Mouse (Mus musculus): ENCODE measurements around the gene Chst10. TPM values are rescaled to one million over a fixed set of nuclear protein-coding genes. Genes with fewer than 3 reads are reported as not detected.

Gene Chst10
- polyA plus RNA-seq, 1 experiment from 2014 or later = 3.9 TPM

DNA sequence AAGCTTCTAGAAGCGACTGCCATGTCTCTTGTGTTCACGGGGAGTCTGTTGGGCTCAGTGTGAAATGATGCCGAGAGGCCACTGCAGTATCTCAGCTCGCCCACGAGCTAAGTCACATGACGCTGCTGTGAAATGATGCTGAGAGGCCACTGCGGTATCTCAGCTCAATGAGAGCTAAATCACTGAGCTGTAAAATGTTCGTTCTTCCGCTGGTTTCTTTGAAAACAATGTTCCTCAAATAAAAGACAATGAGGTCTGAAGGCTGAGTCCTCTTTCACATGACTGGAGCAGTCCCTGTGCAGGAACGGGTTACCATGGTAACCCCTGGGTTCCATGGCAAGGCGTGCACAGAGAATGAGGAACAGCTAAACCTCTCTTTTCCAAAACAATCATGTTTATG, 50.0 kb downstream of the Chst10 start:
- H3K9me3 ChIP-seq (replicated peaks; ENCODE audit: low read length) = no peaks in the 10 kb centered on the region
- DNase-seq (ENCODE audit: low spot score) = no peak
- H3K4me1 ChIP-seq (replicated peaks; ENCODE audit: insufficient read depth, low read length) = no peaks in the 10 kb centered on the region
- no peak overlapping the region for H3K4me2 ChIP-seq (ENCODE audit: low read length)
- no peaks in the 10 kb centered on the region for H3K36me3 ChIP-seq (ENCODE audit: insufficient read depth, low read length)
- TF ChIP-seq CTCF (IDR thresholded peaks at IDR 0.05; ENCODE audit: low read depth) = no peak
- no peaks in the 10 kb centered on the region for H3K27me3 ChIP-seq (ENCODE audit: insufficient read depth, low read length)
- no peak overlapping the region for H3K4me3 ChIP-seq (replicated peaks; ENCODE audit: low read depth, low read length)
- 39% methylated on average over 11 of the region's 11 CpGs for WGBS
- H3K27ac ChIP-seq = no peak overlapping the region
- no peak overlapping the region for H3K9ac ChIP-seq (ENCODE audit: low read depth, low read length)
- ATAC-seq (replicated peaks; ENCODE audit: low FRiP score, low read depth) = no peak

DNA sequence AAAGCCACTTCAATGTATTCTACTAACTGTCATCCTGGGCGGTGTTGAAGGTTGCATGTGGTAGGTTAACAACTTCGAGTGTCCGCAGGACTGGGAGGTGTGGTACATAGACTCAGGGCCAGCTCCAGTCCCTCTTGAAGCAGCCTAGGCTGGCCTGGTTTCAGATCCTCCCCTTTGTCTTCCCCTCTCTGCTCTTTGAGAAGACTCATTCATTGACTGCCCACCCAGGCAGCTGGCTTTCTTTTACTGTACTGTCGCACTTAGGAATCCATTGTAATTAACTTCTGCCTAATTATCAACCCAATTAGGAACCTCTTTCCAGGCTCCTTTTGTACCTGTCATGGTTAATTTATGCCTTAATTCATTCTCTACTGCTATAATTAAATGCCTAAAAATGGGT, 54.7 kb downstream of the Chst10 start:
- no peak for TF ChIP-seq CTCF (IDR thresholded peaks at IDR 0.05; ENCODE audit: low read depth)
- Histone ChIP-seq H3K4me1 (replicated peaks; ENCODE audit: insufficient read depth, low read length) (no peaks in the 10 kb centered on the region), H3K4me2 (ENCODE audit: low read length) (no peak overlapping the region), H3K9me3 (replicated peaks; ENCODE audit: low read length) (no peaks in the 10 kb centered on the region), H3K27ac (no peak overlapping the region), H3K4me3 (replicated peaks; ENCODE audit: low read depth, low read length) (no peak overlapping the region), H3K36me3 (ENCODE audit: insufficient read depth, low read length) (no peaks in the 10 kb centered on the region), H3K27me3 (ENCODE audit: insufficient read depth, low read length) (no peaks in the 10 kb centered on the region), H3K9ac (ENCODE audit: low read depth, low read length) (no peak overlapping the region)
- no peak for ATAC-seq (replicated peaks; ENCODE audit: low FRiP score, low read depth)
- WGBS = 59% methylated on average over 4 of the region's 4 CpGs
- DNase-seq (ENCODE audit: low spot score) = no peak

DNA sequence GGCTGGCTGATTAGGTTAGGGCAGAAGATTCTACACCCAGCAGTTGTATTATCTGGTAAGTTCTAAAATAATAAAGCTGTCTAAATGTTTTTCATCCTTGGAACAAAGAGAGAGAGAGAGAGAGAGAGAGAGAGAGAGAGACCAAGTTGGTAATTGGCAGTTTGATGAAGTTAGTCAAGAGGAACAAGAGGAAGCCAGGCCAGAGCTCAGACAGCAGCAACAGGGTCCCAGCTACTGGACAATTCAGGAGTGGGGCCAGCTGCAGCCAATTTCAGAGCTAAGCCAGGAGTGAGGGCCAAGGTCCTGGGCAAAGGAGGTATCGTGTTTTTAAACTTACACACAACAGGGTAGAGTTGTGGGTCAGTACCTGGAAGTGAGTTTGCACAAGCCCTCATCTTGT, 55.1 kb downstream of the Chst10 start:
- ATAC-seq (replicated peaks; ENCODE audit: low FRiP score, low read depth) = no peak
- H3K4me2 ChIP-seq (ENCODE audit: low read length) = no peak overlapping the region
- no peak for TF ChIP-seq CTCF (IDR thresholded peaks at IDR 0.05; ENCODE audit: low read depth)
- DNase-seq (ENCODE audit: low spot score) = no peak
- no peaks in the 10 kb centered on the region for H3K27me3 ChIP-seq (ENCODE audit: insufficient read depth, low read length)
- no peak overlapping the region for H3K4me3 ChIP-seq (replicated peaks; ENCODE audit: low read depth, low read length)
- WGBS = 80% methylated on average over 1 of the region's 1 CpGs
- H3K27ac ChIP-seq = no peak overlapping the region
- no peaks in the 10 kb centered on the region for H3K36me3 ChIP-seq (ENCODE audit: insufficient read depth, low read length)
- H3K4me1 ChIP-seq (replicated peaks; ENCODE audit: insufficient read depth, low read length) = no peaks in the 10 kb centered on the region
- no peaks in the 10 kb centered on the region for H3K9me3 ChIP-seq (replicated peaks; ENCODE audit: low read length)
- no peak overlapping the region for H3K9ac ChIP-seq (ENCODE audit: low read depth, low read length)

DNA sequence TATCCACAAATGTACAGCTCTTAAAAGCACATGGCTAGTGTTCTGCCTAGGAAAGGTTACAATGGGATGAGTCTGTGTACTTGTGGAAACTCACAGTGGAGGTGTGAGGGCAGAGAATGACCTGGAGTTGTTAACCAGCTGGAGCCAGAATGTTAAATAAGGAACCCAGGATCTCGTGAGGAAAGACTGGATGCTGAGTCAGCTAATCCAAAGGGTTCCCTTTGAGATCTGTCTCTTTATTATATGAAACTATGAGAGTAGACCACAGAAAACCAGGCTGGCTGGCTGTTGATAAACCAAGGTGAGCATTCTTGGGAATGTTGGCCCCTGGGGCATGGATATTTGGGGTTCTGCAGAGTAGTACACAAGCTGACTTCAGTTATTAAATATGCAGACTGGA, 58.0 kb downstream of the Chst10 start:
- Histone ChIP-seq H3K4me3 (replicated peaks; ENCODE audit: low read depth, low read length) (no peak overlapping the region), H3K27me3 (ENCODE audit: insufficient read depth, low read length) (0 out of 2 replicates have a peak, but pooled peaks cover 8% of the 10 kb centered on the region), H3K27ac (no peak overlapping the region), H3K4me2 (ENCODE audit: low read length) (no peak overlapping the region), H3K4me1 (replicated peaks; ENCODE audit: insufficient read depth, low read length) (peaks cover 5% of the 10 kb centered on the region; the same call in 1 of the 2 replicates), H3K9ac (ENCODE audit: low read depth, low read length) (no peak overlapping the region), H3K9me3 (replicated peaks; ENCODE audit: low read length) (no peaks in the 10 kb centered on the region), H3K36me3 (ENCODE audit: insufficient read depth, low read length) (no peaks in the 10 kb centered on the region)
- no peak for ATAC-seq (replicated peaks; ENCODE audit: low FRiP score, low read depth)
- WGBS = 31% methylated on average over 1 of the region's 1 CpGs
- no peak for DNase-seq (ENCODE audit: low spot score)
- no peak for TF ChIP-seq CTCF (IDR thresholded peaks at IDR 0.05; ENCODE audit: low read depth)

DNA sequence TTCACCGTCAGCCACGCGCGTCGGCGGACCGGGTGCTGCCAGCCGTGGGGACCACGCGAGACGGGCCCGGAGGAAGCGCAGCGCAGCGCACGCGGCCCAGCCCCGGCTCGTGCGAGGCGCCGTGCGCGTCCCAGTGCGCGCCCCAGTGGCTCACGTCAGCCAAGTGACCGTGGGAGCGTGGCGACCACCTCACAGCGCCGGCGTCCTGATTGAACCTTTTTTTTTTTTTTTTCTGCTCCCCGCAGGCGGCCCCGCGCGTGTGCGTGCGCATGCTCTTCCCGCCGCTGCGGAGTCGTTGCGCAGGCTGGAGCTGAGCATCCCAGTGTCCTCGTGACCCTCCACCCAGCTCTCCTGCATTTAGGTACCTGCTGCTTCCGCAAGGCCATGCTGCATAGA, 61.5 kb downstream of the Chst10 start, which contains the start of gene Lonrf2:
Lonrf2 (minus strand) TSS at position 235 of the 396 bp plus-strand sequence.
- Histone ChIP-seq H3K4me3 (replicated peaks; ENCODE audit: low read depth, low read length) (peak within 1 kb of the TSS; percentile 59), H3K4me1 (replicated peaks; ENCODE audit: insufficient read depth, low read length) (peaks cover 5% of the 10 kb centered on the region; the same call in 1 of the 2 replicates), H3K27me3 (ENCODE audit: insufficient read depth, low read length) (0 out of 2 replicates have a peak, but pooled peaks cover 8% of the 10 kb centered on the region), H3K27ac (no peak within 1 kb of the TSS), H3K36me3 (ENCODE audit: insufficient read depth, low read length) (no peaks in the 10 kb centered on the region), H3K9ac (ENCODE audit: low read depth, low read length) (peak within 1 kb of the TSS; percentile 65), H3K4me2 (ENCODE audit: low read length) (peak within 1 kb of the TSS; percentile 98), H3K9me3 (replicated peaks; ENCODE audit: low read length) (no peaks in the 10 kb centered on the region)
- 2% methylated on average over 33 of the region's 47 CpGs for WGBS
- peak; percentile 13 for DNase-seq (ENCODE audit: low spot score)
- ATAC-seq (replicated peaks; ENCODE audit: low FRiP score, low read depth) = peak; percentile 65; the same call in 1 of the 2 replicates
- TF ChIP-seq CTCF (IDR thresholded peaks at IDR 0.05; ENCODE audit: low read depth) = no peak

- peak; percentile 46 for DNase-seq (ENCODE audit: low spot score)
- peak overlapping the region; percentile 98 for H3K4me2 ChIP-seq (ENCODE audit: low read length)
- H3K4me3 ChIP-seq (replicated peaks; ENCODE audit: low read depth, low read length) = peak overlapping the region; percentile 59
- peaks cover 5% of the 10 kb centered on the region; the same call in 1 of the 2 replicates for H3K4me1 ChIP-seq (replicated peaks; ENCODE audit: insufficient read depth, low read length)
- H3K9me3 ChIP-seq (replicated peaks; ENCODE audit: low read length) = no peaks in the 10 kb centered on the region
- no peaks in the 10 kb centered on the region for H3K36me3 ChIP-seq (ENCODE audit: insufficient read depth, low read length)
- no peak overlapping the region for H3K27ac ChIP-seq
- 0 out of 2 replicates have a peak, but pooled peaks cover 8% of the 10 kb centered on the region for H3K27me3 ChIP-seq (ENCODE audit: insufficient read depth, low read length)
- WGBS = 1% methylated on average over 93 of the region's 103 CpGs
- peak overlapping the region; percentile 65 for H3K9ac ChIP-seq (ENCODE audit: low read depth, low read length)
- no peak for TF ChIP-seq CTCF (IDR thresholded peaks at IDR 0.05; ENCODE audit: low read depth)
- peak; percentile 76 for ATAC-seq (replicated peaks; ENCODE audit: low FRiP score, low read depth)
Measured at GRCm38 (mm10) chr1:38835568-38836476, 62.1 kb downstream of the Chst10 start.
